Mouse (Mus musculus) bone marrow, adult 2 months (tissue): ENCODE measurements around the gene Lrrc8a.

ENCODE experiments used
- CTCF ChIP-seq: fragments of 200-500 bp; IDR thresholded peaks from 2 replicates; pipeline ENCODE4 v1.5.1; 2011; ENCODE audit warnings: low read length, control low read depth; ENCODE audit not compliant: control insufficient read depth, insufficient read depth
- POLR2A ChIP-seq: fragments of 200-500 bp; IDR thresholded peaks from 2 replicates; pipeline ENCODE4 v1.6.1; 2011; ENCODE audit warnings: low read depth, mild to moderate bottlenecking, control low read depth, low read length, borderline replicate concordance; ENCODE audit not compliant: control insufficient read depth

DNA sequence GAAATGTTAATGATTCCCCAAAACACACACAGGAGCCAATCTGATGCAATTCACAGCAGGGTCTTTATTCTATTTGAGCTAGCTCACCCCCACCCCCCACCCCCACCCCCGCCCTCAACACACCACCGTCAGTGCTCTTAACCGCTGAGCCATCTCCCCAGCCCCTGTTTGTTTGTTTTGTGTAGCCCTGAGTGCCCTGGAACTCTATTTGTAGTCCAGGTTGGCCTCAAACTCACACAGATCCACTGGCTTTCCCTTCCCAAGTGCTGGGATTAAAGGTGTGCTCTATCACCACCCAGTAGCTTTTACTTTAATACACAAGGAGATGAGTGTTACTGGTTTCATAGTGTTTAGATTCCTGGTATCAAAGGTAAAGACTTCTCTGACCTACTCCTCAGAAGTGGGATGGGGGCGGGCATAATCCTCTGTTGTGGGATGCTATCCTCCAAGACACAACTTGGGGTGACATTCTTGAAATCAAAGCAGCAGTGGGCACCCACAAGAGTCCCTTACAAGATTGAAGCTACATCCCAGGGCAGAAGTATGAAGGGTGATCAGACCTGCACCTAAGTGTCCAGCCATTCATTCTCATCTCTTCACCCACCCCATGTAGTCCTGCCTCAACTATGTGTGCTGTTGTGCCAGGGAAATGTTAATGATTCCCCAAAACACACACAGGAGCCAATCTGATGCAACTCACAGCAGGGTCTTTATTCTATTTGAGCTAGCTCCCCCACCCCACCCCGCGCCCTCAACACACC is 25.9 kb upstream of the Lrrc8a start:
- no peak for TF ChIP-seq CTCF
- TF ChIP-seq POLR2A, result no peak
